Mouse (Mus musculus): Measurements from ENCODE around the gene Oaz2.
"Not testable (repeated sequence)": the region's sequence is repeated elsewhere in the genome, so short reads cannot be mapped to it uniquely, and the experiment has no call there.

Gene Oaz2

GRCm38 (mm10) chr9:65649997-65650396 lies 17.8 kb upstream of the Oaz2 start:
- no peak for ATAC-seq (ENCODE audit: insufficient number of reproducible peaks, low FRiP score, low TSS enrichment)

DNA sequence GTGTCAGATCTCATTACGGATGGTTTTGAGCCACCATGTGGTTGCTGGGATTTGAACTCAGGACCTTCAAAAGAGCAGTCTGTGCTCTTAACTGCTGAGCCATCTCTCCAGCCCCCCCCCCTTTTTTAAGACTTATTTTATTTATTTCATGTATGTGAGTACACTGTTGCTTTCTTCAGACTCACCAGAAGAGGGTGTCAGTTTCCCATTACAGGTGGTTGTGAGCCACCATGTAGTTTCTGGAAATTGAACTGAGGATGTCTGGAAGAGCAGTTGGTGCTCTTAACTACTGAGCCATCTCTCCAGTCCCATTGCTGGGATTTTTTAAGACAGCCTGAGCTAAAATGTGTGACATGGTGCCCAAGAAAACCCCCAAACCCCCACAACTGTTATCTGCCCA lies 15.8 kb upstream of the Oaz2 start:
- ATAC-seq (ENCODE audit: insufficient number of reproducible peaks, low FRiP score, low TSS enrichment): not testable (repeated sequence)

DNA sequence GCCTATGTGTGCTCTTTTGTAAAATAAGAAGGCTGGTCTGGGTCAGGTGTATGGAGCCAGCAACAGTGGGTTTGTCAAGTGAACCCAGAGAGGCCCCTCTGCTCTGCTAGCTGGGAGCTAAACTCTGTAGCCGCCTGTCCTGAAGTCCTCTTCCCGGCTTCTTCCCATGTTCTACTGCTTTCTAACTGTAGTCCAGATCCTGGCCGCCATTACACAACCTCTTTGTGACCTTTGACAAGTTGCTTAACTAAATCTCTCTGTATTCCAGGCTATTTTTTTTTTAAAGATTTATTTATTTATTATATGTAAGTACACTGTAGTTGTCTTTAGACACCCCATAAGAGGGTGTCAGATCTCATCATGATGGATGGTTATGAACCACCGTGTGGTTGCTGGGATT lies 14.1 kb upstream of the Oaz2 start:
- no peak for ATAC-seq (ENCODE audit: insufficient number of reproducible peaks, low FRiP score, low TSS enrichment)

DNA sequence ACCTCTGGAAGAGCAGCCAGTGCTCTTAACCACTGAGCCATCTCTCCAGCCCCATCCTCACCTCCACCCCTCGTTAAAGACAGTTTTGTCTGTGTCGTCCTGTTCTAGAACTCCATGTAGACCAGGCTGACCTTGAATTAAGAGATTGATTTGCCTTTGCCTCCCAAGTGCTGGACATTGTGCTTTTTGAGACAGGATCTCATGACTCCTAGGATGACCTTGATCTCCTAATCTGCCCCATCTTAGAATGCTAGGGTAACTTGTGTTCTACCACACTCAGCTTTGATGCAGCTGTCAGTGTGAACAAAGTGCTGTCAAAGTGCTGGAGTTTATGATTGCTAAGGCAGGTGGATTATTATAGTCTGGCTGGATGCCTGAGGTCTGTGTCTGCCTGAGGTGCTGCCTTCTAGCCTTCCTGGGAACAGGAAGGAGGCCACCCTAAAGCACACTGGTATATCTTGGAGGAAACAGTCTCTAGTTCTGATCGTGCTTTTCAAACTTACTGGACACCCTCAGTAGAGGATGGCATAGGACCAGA lies 13.0 kb upstream of the Oaz2 start:
- ATAC-seq (ENCODE audit: insufficient number of reproducible peaks, low FRiP score, low TSS enrichment): no peak

DNA sequence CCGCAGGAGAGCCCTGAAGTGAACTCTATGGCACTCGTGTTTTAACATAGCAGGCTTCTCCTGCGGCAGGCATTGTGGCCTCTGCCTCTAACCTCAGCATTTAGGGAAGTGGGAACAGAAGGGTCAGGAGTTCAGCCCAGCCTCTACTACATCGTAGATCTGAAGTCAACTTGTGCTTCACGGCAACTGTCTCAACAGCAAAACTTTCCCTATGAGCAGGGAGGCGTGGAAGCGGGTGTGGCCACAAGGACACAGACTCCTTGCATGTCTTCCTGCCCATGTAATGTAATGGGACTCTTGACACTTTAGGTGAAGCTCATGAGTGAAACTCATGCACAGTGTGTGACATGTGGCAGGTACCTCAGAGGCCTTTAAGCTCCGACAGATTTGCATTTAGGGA lies 12.3 kb upstream of the Oaz2 start:
- ATAC-seq (ENCODE audit: insufficient number of reproducible peaks, low FRiP score, low TSS enrichment): no peak

DNA sequence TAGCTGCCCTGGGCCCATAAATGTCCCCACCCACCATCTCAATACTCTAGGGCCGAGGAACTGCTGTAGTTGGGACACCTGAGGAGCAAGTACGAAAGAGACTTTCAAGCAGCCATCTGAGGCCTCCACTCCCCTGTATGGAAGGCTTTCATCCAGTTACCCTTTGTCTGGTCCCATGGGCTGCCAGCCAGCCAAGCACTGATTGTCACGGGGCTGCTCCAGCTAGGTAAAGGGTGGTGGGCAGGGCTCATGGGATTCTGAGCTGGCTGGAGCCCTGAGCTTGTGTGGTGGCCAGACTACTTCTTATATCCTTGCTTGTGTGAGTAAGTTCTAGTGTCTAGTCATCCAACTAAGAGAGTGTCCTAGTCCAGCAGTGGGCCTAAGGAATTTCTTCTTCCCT lies 10.6 kb upstream of the Oaz2 start:
- ATAC-seq (ENCODE audit: insufficient number of reproducible peaks, low FRiP score, low TSS enrichment): no peak

- ATAC-seq (ENCODE audit: insufficient number of reproducible peaks, low FRiP score, low TSS enrichment): no peak
Measured at GRCm38 (mm10) chr9:65661029-65661428, 6.8 kb upstream of the Oaz2 start.

DNA sequence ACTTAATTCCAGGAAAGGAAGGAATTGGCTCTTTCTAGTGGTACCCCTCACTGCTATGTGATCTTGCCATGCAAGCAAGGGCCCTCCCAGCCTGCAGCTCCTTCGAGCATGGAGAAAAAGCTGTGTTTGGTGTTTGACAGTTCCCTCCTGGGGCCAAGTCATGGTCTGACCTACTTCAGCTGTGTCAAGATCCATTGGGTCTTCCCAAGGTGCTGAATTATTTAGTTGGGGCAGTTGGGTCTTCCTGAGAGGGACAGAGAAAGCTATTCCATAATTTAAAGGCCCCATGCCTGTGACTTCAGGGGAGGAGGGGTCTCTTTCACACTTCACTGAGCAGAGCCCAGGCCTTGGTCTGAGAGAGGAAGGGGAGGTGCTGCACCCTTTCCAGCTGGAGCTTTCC lies 6.3 kb upstream of the Oaz2 start:
- ATAC-seq (ENCODE audit: insufficient number of reproducible peaks, low FRiP score, low TSS enrichment): no peak

DNA sequence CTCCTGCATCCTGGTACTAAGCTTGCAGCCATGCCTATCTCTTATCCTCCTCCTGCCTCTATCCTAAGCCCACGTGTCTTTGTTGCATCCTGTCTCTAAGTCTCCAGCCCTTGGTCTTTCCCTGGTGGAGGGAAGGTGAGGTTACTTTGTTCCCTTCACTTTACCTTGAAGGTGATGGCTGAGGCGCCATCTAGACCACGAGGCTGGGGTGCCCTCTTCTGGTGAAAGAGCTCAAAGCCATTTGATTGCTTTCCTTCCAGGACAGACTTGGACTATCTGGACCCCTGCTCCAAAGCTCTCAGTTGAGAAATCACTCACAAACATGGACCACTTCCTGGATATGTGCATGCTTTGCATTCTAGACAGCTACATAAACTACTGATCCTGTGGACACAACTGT lies 3.6 kb upstream of the Oaz2 start:
- ATAC-seq (ENCODE audit: insufficient number of reproducible peaks, low FRiP score, low TSS enrichment): no peak

DNA sequence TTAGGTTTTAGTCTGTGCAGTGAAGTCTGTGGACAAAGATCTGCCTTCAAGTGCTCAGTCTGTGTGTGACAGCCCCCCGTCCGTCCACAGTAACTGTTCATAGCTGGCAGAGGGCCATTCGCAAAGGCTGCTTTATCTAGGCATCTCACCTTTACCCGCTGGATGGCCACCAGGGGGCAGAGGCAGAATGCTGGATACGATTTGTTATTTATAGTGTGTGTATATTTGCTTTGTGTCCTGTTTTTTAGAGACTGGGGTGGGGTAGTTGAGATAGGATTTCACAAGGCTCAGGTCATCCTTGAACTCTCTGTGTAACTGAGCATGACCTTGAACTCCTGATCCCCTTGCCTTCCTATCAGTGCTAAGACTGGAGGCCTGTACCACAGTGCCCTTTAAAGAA lies 1.8 kb upstream of the Oaz2 start:
- ATAC-seq (ENCODE audit: insufficient number of reproducible peaks, low FRiP score, low TSS enrichment): no peak

- no peak for ATAC-seq (ENCODE audit: insufficient number of reproducible peaks, low FRiP score, low TSS enrichment)
Measured at GRCm38 (mm10) chr9:65671431-65671931, 3.7 kb downstream of the Oaz2 start.

DNA sequence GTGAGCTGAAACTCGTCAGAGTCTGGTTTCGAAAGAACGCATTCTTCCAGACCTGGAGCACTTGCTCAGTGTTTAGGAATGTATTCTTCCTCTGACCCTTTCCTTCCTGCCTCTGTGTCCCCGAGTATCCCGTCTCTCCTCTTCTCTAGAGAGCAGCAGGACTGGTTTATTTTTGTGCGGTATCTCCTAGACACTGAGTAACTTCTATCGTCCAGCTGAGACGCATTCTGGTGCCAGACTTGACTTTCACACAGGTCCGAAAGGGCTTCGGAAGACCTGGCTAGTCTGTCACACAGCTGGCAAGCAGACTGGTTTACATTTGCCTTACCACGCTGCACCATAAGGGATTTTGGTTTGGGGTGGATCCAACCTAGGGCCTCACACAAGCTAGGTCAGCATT lies 5.2 kb downstream of the Oaz2 start:
- ATAC-seq (ENCODE audit: insufficient number of reproducible peaks, low FRiP score, low TSS enrichment): no peak

DNA sequence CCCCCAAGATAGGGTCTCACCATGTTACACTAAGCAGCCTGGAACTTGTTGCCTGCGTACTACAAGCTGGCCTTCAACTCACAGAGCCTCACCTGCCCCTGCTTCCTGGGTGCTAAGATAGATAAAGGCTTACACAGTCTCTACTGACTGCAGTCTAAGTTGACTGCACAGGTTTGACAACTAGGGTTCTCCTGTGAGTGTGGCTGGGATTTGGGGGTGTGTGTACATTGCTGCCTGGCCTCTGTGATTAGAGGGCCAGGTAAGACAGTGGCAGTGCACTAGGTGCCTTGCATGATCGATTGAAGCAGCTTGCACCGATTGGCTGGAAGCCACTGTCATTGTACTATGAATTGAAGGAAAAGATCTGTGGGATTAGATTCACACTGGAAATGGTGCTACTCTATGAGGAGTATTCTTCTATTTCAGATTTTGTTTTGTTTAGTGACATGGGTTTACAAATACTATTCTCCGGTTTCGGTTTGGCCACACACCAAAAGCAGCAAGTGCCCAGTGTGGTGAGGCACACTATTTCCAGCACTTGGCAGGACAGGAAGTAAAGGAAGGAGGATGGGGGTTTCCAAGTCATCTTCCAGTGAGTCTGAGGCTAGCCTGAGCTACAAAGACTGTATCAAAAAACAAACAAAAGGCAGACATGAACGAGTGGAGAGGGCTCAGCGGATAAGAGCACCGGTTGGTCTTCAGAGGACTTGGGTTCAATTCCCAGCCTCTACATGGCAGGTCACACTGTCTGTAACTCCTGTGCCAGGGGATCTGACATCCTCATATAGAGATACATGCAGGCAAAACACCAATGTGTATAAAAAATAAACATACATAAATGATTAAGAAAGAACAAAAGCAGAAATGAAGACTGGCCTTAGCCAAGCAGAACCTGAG lies 7.9 kb downstream of the Oaz2 start:
- peak; percentile 16; the same call in 1 of the 2 replicates for ATAC-seq (ENCODE audit: insufficient number of reproducible peaks, low FRiP score, low TSS enrichment)

GRCm38 (mm10) chr9:65676358-65677118 lies 8.7 kb downstream of the Oaz2 start:
- ATAC-seq (ENCODE audit: insufficient number of reproducible peaks, low FRiP score, low TSS enrichment): peak; percentile 91

DNA sequence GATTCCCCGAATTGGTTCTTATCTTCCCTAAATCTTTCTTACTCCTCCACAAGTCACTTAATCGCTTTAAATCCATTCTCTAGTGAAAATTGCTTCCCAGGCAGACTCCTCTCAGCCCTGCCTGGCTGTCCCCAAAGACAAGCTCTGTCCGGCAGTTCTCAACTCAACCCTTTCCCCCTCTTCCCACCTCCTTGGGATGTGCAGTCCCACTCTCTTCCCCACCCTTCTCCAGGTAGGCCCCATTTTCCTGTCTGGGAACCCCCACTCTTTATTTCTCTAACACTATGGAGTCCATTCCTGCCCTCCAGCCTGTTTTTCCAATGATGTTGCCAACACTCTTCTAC lies 9.3 kb downstream of the Oaz2 start:
- ATAC-seq (ENCODE audit: insufficient number of reproducible peaks, low FRiP score, low TSS enrichment): no peak

- no peak for ATAC-seq (ENCODE audit: insufficient number of reproducible peaks, low FRiP score, low TSS enrichment)
Measured at GRCm38 (mm10) chr9:65679181-65679761, 11.5 kb downstream of the Oaz2 start.

DNA sequence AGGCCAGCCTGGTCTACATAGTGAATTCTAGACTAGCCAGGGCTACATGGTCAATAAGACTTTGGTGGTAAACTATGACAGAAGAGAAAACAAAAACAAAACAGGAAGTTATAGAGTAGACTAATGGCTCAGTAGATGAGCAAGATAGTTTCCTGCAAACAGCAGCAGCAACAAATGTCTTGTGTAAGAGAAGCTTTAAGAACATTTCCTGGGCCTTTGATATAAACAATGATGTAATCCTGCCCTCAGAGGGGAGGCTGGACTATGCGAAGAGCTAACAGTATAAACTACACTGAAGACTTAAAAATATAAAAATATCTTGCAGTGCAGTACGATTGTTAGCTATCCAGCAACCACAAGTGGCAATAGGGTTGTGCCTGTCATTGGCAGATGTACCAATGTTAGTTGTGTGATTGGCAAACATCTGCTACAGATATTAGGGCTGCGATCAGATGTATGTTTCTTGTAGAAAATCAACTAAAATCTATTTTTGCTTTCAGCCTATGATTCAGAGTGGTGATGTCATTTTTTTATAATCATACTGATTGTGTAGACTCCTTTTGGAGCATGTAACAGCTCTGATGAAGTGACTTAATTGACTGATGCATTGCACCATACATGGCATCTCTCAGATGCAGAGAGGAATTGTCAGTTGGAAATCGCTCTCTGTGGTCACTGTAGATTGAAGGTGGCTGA lies 13.3 kb downstream of the Oaz2 start:
- ATAC-seq (ENCODE audit: insufficient number of reproducible peaks, low FRiP score, low TSS enrichment): no peak

DNA sequence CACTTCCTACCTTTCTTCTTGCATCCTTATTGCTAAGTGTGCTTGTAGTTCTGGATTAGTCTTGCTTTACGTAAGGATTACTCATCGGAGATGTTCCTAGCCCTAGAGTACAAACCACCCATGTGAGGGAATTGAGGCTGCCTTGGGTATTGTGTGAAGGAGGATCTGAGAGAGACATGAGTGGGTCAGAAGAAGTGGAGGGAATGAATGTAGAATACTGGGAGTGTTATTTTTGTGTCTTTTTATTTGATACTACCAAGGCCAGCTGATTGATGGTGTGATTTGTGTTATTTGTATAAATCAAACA lies 13.8 kb downstream of the Oaz2 start:
- ATAC-seq (ENCODE audit: insufficient number of reproducible peaks, low FRiP score, low TSS enrichment): no peak

DNA sequence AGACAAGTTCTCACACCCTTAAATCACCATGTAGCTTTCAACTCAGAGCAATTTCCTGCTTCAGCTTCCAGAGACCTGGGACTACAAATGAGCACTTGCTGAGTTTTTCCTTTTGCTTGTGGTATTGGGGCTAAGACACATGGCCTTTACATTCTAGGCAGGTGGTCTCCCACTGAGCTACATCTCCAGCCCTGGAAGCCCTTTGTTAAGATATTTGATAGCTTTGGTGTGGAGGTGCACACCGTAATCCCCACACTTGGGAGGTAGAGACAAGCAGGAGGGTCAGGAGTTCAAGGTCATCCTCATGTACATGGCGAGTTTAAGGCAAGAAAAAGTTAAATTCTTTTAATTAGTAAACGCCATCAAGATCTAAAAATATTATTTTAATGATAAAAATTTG lies 14.4 kb downstream of the Oaz2 start:
- ATAC-seq (ENCODE audit: insufficient number of reproducible peaks, low FRiP score, low TSS enrichment): no peak

DNA sequence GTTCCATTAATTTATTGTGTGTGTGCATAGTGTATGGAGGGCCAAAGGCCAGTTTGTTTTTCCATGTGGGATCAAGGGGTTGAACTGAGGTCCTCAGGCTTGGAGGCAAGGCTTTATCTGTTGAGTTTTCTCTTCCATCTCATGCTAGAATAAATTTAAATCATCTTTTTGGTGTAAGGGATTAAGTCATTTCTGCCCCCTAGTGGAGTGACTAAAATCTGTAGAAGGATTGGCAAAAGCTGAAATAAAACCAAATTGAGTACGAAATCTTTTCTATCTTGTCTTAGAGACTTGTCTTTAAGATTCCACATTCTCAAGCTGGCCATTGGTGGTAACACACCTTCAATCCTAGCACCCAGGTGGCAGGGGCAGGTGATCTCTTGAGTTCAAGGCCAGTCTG lies 15.2 kb downstream of the Oaz2 start:
- no peak for ATAC-seq (ENCODE audit: insufficient number of reproducible peaks, low FRiP score, low TSS enrichment)

DNA sequence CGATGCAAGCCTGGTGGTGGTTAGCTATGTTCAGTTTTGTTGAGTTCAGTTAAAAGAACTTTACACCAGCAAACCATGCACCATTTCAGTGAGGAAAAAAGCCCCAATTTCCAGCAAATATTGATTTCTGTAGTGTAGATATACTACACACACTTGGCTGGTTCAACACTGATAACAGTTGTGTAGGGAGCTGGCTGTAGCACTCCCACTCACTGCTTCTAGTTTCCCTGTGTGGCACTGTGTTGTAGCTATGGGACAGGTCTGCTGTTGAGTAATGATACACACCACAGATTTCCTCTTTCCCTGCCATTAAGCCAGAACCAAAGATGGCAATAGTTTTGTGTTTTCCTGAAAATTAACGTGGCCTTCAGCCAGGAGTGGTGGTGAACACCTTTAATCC lies 16.9 kb downstream of the Oaz2 start:
- no peak for ATAC-seq (ENCODE audit: insufficient number of reproducible peaks, low FRiP score, low TSS enrichment)

Measured in cerebellum, adult (tissue).